Mouse (Mus musculus) C2C12 (cell line): ENCODE results near the gene Bcam.

ENCODE experiments used
- CTCF ChIP-seq: IDR thresholded peaks from one replicate; pipeline ENCODE4 v1.5.1; 2011; ENCODE audit not compliant: control insufficient read depth, insufficient read depth, insufficient read length
- FOSL1 ChIP-seq: IDR thresholded peaks from one replicate; pipeline ENCODE4 v1.8.0; 2011; ENCODE audit warnings: mild to moderate bottlenecking, low read length; ENCODE audit not compliant: poor library complexity, insufficient read depth, severe bottlenecking
- MYOG ChIP-seq: IDR thresholded peaks from one replicate; pipeline ENCODE4 v1.6.1; 2011; ENCODE audit not compliant: control insufficient read depth, insufficient read length; ENCODE audit errors: extremely low read depth

GRCm38 (mm10) chr7:19752652-19753051 is 18.2 kb downstream of the Bcam start:
- TF ChIP-seq CTCF (no peak), FOSL1 (no peak), MYOG (no peak)
